Mouse (Mus musculus): ENCODE results near the gene Trio. TPM values are rescaled to one million over a fixed set of nuclear protein-coding genes. Genes with fewer than 3 reads are reported as not detected.

Trio gene
- polyA plus RNA-seq, 1 experiment from 2014 or later: 28.8 TPM

GRCm38 (mm10) chr15:28029371-28029770, 3.7 kb upstream of the Trio start:
- Histone ChIP-seq H3K27ac (replicated peaks) (no peak overlapping the region), H3K4me1 (peaks cover 8% of the 10 kb centered on the region), H3K4me3 (no peak overlapping the region), H3K36me3 (replicated peaks) (no peaks in the 10 kb centered on the region), H3K27me3 (replicated peaks; ENCODE audit: low read depth, poor library complexity, severe bottlenecking) (peaks cover 11% of the 10 kb centered on the region; the same call in 1 of the 2 replicates), H3K9me3 (no peaks in the 10 kb centered on the region)
- DNase-seq (ENCODE audit: low spot score): no peak
- 92% methylated on average over 7 of the region's 7 CpGs for WGBS

GRCm38 (mm10) chr15:28028542-28028941, 2.9 kb upstream of the Trio start:
- H3K4me3 ChIP-seq: no peak overlapping the region
- H3K4me1 ChIP-seq: peaks cover 14% of the 10 kb centered on the region
- no peak overlapping the region for H3K27ac ChIP-seq (replicated peaks)
- H3K36me3 ChIP-seq (replicated peaks): no peaks in the 10 kb centered on the region
- H3K27me3 ChIP-seq (replicated peaks; ENCODE audit: low read depth, poor library complexity, severe bottlenecking): peaks cover 11% of the 10 kb centered on the region; the same call in 1 of the 2 replicates
- H3K9me3 ChIP-seq: no peaks in the 10 kb centered on the region
- DNase-seq (ENCODE audit: low spot score): no peak
- 93% methylated on average over 6 of the region's 6 CpGs for WGBS

GRCm38 (mm10) chr15:28026167-28026481, 476 bp upstream of the Trio start:
- H3K4me1 ChIP-seq: peaks cover 38% of the 10 kb centered on the region
- H3K9me3 ChIP-seq: no peaks in the 10 kb centered on the region
- WGBS: under 1% methylated on average over 18 of the region's 18 CpGs
- DNase-seq (ENCODE audit: low spot score): no peak
- H3K27ac ChIP-seq (replicated peaks): peak overlapping the region; percentile 96
- peaks cover 11% of the 10 kb centered on the region; the same call in 1 of the 2 replicates for H3K27me3 ChIP-seq (replicated peaks; ENCODE audit: low read depth, poor library complexity, severe bottlenecking)
- H3K36me3 ChIP-seq (replicated peaks): no peaks in the 10 kb centered on the region
- peak overlapping the region; percentile 85 for H3K4me3 ChIP-seq

- no peaks in the 10 kb centered on the region for H3K9me3 ChIP-seq
- peak overlapping the region; percentile 96 for H3K27ac ChIP-seq (replicated peaks)
- no peaks in the 10 kb centered on the region for H3K36me3 ChIP-seq (replicated peaks)
- DNase-seq (ENCODE audit: low spot score): peak; percentile 74
- H3K27me3 ChIP-seq (replicated peaks; ENCODE audit: low read depth, poor library complexity, severe bottlenecking): peaks cover 11% of the 10 kb centered on the region; the same call in 1 of the 2 replicates
- peak overlapping the region; percentile 85 for H3K4me3 ChIP-seq
- under 1% methylated on average over 54 of the region's 54 CpGs for WGBS
- peaks cover 48% of the 10 kb centered on the region for H3K4me1 ChIP-seq
Observed at GRCm38 (mm10) chr15:28024965-28025338, 696 bp downstream of the Trio start.

- Histone ChIP-seq H3K27me3 (replicated peaks; ENCODE audit: low read depth, poor library complexity, severe bottlenecking) (peaks cover 11% of the 10 kb centered on the region; the same call in 1 of the 2 replicates), H3K36me3 (replicated peaks) (no peaks in the 10 kb centered on the region), H3K4me3 (peak overlapping the region; percentile 85), H3K4me1 (peaks cover 55% of the 10 kb centered on the region), H3K9me3 (no peaks in the 10 kb centered on the region), H3K27ac (replicated peaks) (peak overlapping the region; percentile 96)
- peak; percentile 85 for DNase-seq (ENCODE audit: low spot score)
- WGBS: under 1% methylated on average over 81 of the region's 81 CpGs
Observed at GRCm38 (mm10) chr15:28024031-28024964, 1.4 kb downstream of the Trio start.

GRCm38 (mm10) chr15:28021591-28022209, 3.9 kb downstream of the Trio start:
- no peaks in the 10 kb centered on the region for H3K36me3 ChIP-seq (replicated peaks)
- H3K4me3 ChIP-seq: no peak overlapping the region; the same call in 1 of the 2 replicates
- 0 out of 2 replicates have a peak, but pooled peaks cover under 1% of the 10 kb centered on the region for H3K27me3 ChIP-seq (replicated peaks; ENCODE audit: low read depth, poor library complexity, severe bottlenecking)
- H3K27ac ChIP-seq (replicated peaks): no peak overlapping the region
- peaks cover 75% of the 10 kb centered on the region for H3K4me1 ChIP-seq
- no peak for DNase-seq (ENCODE audit: low spot score)
- no peaks in the 10 kb centered on the region for H3K9me3 ChIP-seq
- WGBS: 17% methylated on average over 15 of the region's 15 CpGs

GRCm38 (mm10) chr15:28019393-28020070, 6.1 kb downstream of the Trio start:
- no peak for DNase-seq (ENCODE audit: low spot score)
- Histone ChIP-seq H3K36me3 (replicated peaks) (no peaks in the 10 kb centered on the region), H3K4me3 (no peak overlapping the region), H3K9me3 (no peaks in the 10 kb centered on the region), H3K27me3 (replicated peaks; ENCODE audit: low read depth, poor library complexity, severe bottlenecking) (no peaks in the 10 kb centered on the region), H3K4me1 (peaks cover 87% of the 10 kb centered on the region), H3K27ac (replicated peaks) (no peak overlapping the region)
- 71% methylated on average over 7 of the region's 7 CpGs for WGBS

- H3K27me3 ChIP-seq (replicated peaks; ENCODE audit: low read depth, poor library complexity, severe bottlenecking): no peaks in the 10 kb centered on the region
- H3K4me3 ChIP-seq: no peak overlapping the region
- H3K9me3 ChIP-seq: no peaks in the 10 kb centered on the region
- no peak overlapping the region for H3K27ac ChIP-seq (replicated peaks)
- H3K36me3 ChIP-seq (replicated peaks): no peaks in the 10 kb centered on the region
- no peak for DNase-seq (ENCODE audit: low spot score)
- peaks cover 65% of the 10 kb centered on the region for H3K4me1 ChIP-seq
- WGBS: 72% methylated on average over 3 of the region's 3 CpGs
Observed at GRCm38 (mm10) chr15:28007516-28007915, 18.1 kb downstream of the Trio start.

GRCm38 (mm10) chr15:28004192-28004767, 21.4 kb downstream of the Trio start:
- WGBS: 42% methylated on average over 5 of the region's 5 CpGs
- DNase-seq (ENCODE audit: low spot score): no peak
- Histone ChIP-seq H3K27me3 (replicated peaks; ENCODE audit: low read depth, poor library complexity, severe bottlenecking) (no peaks in the 10 kb centered on the region), H3K36me3 (replicated peaks) (no peaks in the 10 kb centered on the region), H3K4me3 (no peak overlapping the region), H3K27ac (replicated peaks) (no peak overlapping the region), H3K9me3 (no peaks in the 10 kb centered on the region), H3K4me1 (peaks cover 89% of the 10 kb centered on the region)

GRCm38 (mm10) chr15:28002515-28002914, 23.1 kb downstream of the Trio start:
- WGBS: 46% methylated on average over 3 of the region's 3 CpGs
- H3K4me1 ChIP-seq: peaks cover 95% of the 10 kb centered on the region
- H3K27ac ChIP-seq (replicated peaks): no peak overlapping the region

GRCm38 (mm10) chr15:28001299-28001698, 24.3 kb downstream of the Trio start:
- Histone ChIP-seq H3K27me3 (replicated peaks; ENCODE audit: low read depth, poor library complexity, severe bottlenecking) (no peaks in the 10 kb centered on the region; the same call in 1 of the 2 replicates), H3K9me3 (no peaks in the 10 kb centered on the region), H3K27ac (replicated peaks) (no peak overlapping the region), H3K4me3 (no peak overlapping the region), H3K36me3 (replicated peaks) (peaks cover 3% of the 10 kb centered on the region), H3K4me1 (peaks cover 97% of the 10 kb centered on the region)
- 59% methylated on average over 4 of the region's 4 CpGs for WGBS
- no peak for DNase-seq (ENCODE audit: low spot score)

More at GRCm38 (mm10) chr15:28002515-28002914, 23.1 kb downstream of the Trio start:
- Histone ChIP-seq H3K27me3 (replicated peaks; ENCODE audit: low read depth, poor library complexity, severe bottlenecking) (no peaks in the 10 kb centered on the region; the same call in 1 of the 2 replicates), H3K36me3 (replicated peaks) (no peaks in the 10 kb centered on the region), H3K9me3 (no peaks in the 10 kb centered on the region), H3K4me3 (no peak overlapping the region)
- no peak for DNase-seq (ENCODE audit: low spot score)
